Mouse (Mus musculus) heart, embryonic 14.5 days (tissue): Measurements from ENCODE around the gene Hist1h4c. TPM values are rescaled to one million over a fixed set of nuclear protein-coding genes. Genes with fewer than 3 reads are reported as not detected.
"Not testable (repeated sequence)": the region's sequence is repeated elsewhere in the genome, so short reads cannot be mapped to it uniquely, and the experiment has no call there.

ENCODE experiments used
- ATAC-seq: fragments of 200-750 bp; cut with Nextera tagmentation; 2 replicates; pipeline ENCODE4 v1.8.0; 2017; ENCODE audit warnings: low read depth, moderate TSS enrichment; ENCODE audit not compliant: insufficient number of reproducible peaks, insufficient read depth, low FRiP score
- H3K27ac ChIP-seq, 2 experiments: fragments of 200-500 bp in 1 of 2; fragments of 300-500 bp in 1 of 2; sonication (generic) in 1 of 2; replicated peaks in 1 of 2; 2 replicates each; pipeline ENCODE4 v1.5.1; 2012 to 2014; ENCODE audit warnings: low read depth in 2 of 2, low read length in 2 of 2, control low read depth in 1 of 2, mild to moderate bottlenecking in 1 of 2, mixed read lengths in 1 of 2; ENCODE audit not compliant: control insufficient read depth in 1 of 2, insufficient read depth in 1 of 2
- H3K27me3 ChIP-seq: fragments of 300-500 bp; sonication (generic); 2 replicates; pipeline ENCODE4 v1.6.1; 2014; ENCODE audit warnings: mild to moderate bottlenecking, low read length, control low read depth; ENCODE audit not compliant: control insufficient read depth, insufficient read depth
- H3K36me3 ChIP-seq: fragments of 300-500 bp; sonication (generic); 2 replicates; pipeline ENCODE4 v1.6.1; 2014; ENCODE audit warnings: mild to moderate bottlenecking, control low read depth, low read length, mixed read lengths; ENCODE audit not compliant: control insufficient read depth, insufficient read depth
- H3K4me1 ChIP-seq, 2 experiments: fragments of 200-500 bp in 1 of 2; fragments of 300-500 bp in 1 of 2; sonication (generic) in 1 of 2; 2 replicates each; pipeline ENCODE4 v1.6.1; 2012 to 2014; ENCODE audit warnings: low read length in 2 of 2, control low read depth in 1 of 2, mixed read lengths in 1 of 2; ENCODE audit not compliant: control insufficient read depth in 2 of 2, insufficient read depth in 2 of 2
- H3K4me2 ChIP-seq: fragments of 300-500 bp; sonication (generic); 2 replicates; pipeline ENCODE4 v1.6.1; 2014; ENCODE audit warnings: mild to moderate bottlenecking, low read length
- H3K4me3 ChIP-seq, 2 experiments: fragments of 200-500 bp in 1 of 2; fragments of 300-500 bp in 1 of 2; sonication (generic) in 1 of 2; 2 replicates each; pipeline ENCODE4 v1.5.1; 2012 to 2014; ENCODE audit warnings: low read length in 2 of 2, mild to moderate bottlenecking in 2 of 2, control low read depth in 1 of 2, low read depth in 1 of 2, moderate library complexity in 1 of 2; ENCODE audit not compliant: control insufficient read depth in 1 of 2, insufficient read depth in 1 of 2
- H3K9ac ChIP-seq: fragments of 300-500 bp; sonication (generic); 2 replicates; pipeline ENCODE4 v1.6.1; 2014; ENCODE audit warnings: mild to moderate bottlenecking, low read length
- H3K9me3 ChIP-seq: fragments of 300-500 bp; sonication (generic); 2 replicates; pipeline ENCODE4 v1.6.1; 2016; ENCODE audit warnings: low read length, control low read depth; ENCODE audit not compliant: control insufficient read depth
- WGBS: fragments of 180-500 bp; shearing (Covaris S2); extraction: QIAGEN DNeasy Blood & Tissue Kit; methylation state at CpG from one replicate; pipeline ENCODE4 v1.1.7; 2014; 5-methylcytosine and 5-hydroxymethylcytosine counted together
- polyA plus RNA-seq: library from polyadenylated mRNA; unstranded; fragments of >200 nt; fragmentation: Nextera tagmentation; extraction: Ambion mirVana; gene quantifications from 2 replicates; pipeline ENCODE4 v1.2.1, GENCODE M21; 2014

The Hist1h4c gene
- 2.2 and 3.2 TPM in 2 replicates for polyA plus RNA-seq

DNA sequence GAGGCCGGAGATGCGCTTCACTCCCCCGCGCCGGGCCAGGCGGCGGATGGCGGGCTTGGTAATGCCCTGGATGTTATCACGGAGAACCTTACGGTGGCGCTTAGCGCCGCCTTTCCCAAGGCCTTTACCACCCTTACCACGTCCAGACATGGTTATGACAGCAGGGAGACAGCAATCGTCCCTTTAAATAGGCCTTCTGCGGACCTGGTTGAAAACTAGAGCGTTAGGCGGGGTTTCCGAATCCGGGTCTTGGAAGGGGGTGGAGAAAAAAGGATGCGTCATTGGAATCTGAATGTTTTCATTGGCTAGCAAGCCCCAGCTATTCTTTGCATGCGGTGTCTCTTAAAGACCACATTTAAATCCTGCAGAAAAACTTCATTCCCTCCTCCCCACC lies at the start of gene Hist1h4c:
TSS of gene Hist1h4c (minus strand) at position 155 of the 394 bp plus-strand sequence.
- no peaks in the 10 kb centered on the region for H3K9me3 ChIP-seq
- WGBS, result under 1% methylated on average over 17 of the region's 22 CpGs

DNA sequence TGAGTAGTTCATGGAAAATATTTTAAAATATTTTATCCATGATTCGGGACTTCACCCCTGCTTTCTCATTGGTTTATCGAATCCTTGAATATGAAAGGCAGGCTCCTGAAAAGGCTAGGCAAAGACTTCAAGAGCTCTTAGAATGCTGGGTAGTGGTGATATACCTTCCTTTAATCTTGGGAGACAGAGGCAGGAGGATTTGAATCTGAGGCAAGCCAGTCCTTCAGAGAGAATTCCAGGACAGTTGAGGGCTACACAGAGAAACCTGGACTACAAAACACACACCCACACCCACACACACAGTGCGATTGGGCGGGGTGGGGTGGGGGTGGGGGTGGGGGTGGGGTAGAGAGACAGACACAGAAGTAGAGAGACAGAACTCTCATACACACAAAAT lies 49.6 kb upstream of the Hist1h4c start:
- H3K4me1 ChIP-seq, result peaks cover 0 to 27% of the 10 kb centered on the region in 2 experiments; a peak in 2 of 4 replicates
- no peak for ATAC-seq
- peak overlapping the region; percentile 67 for H3K9ac ChIP-seq
- no peaks in the 10 kb centered on the region for H3K27me3 ChIP-seq
- WGBS, result 8% methylated on average over 4 of the region's 4 CpGs
- peak overlapping the region; percentile 77 for H3K4me2 ChIP-seq
- no peaks in the 10 kb centered on the region for H3K36me3 ChIP-seq
- no peak overlapping the region; a peak in 1 of 4 replicates for H3K4me3 ChIP-seq
- H3K27ac ChIP-seq, result peak overlapping the region; percentile 49 to 99; a peak in 3 of 4 replicates
- H3K9me3 ChIP-seq, result no peaks in the 10 kb centered on the region

More for the DNA sequence above, at the start of gene Hist1h4c:
- Histone ChIP-seq H3K4me2 (peak within 1 kb of the TSS; percentile 83), H3K4me1 (peaks cover 4 to 7% of the 10 kb centered on the region in 2 experiments; a peak in 2 of 4 replicates), H3K27me3 (no peaks in the 10 kb centered on the region), H3K4me3 (peak within 1 kb of the TSS; percentile 47 to 52), H3K9ac (peak within 1 kb of the TSS; percentile 80), H3K36me3 (no peaks in the 10 kb centered on the region), H3K27ac (peak within 1 kb of the TSS; percentile 91 to 92)
- peak; percentile 92 for ATAC-seq

DNA sequence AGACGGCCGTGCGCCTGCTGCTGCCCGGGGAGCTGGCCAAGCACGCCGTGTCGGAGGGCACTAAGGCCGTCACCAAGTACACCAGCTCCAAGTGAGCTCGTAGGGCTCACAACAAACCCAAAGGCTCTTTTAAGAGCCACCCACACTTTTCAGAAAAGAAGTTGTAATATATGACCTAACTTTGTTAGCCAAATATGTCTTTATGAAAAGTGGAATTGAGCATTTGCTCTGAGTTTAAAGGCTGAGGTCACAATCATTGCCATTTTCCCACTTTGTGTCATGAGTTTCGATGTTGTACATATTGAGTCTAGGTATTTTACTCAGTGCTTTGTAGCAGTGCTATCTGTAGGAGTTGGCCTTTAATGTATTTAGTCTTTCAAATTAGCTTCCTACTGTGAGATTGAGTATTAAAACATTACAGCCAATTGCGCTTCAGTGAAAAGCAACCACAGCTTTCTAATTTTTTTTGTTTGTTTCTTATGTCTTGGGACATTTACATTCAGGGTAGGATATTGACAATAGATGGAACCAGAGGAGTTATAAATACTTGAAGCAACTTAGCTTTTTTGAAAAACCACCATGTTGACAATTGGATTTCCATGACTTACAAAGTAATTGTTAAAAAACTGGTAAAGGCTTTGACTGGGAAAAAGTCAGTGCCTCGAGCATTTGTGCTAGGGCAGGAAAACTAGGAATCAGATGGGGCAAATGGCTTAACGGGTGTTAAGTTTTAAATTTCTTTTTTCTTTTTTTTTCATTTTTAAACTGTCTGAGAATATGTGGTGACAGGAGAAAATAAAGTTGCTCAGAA lies 49.0 kb upstream of the Hist1h4c start:
- H3K4me3 ChIP-seq, result peak overlapping the region; percentile 32 to 38
- WGBS, result 7% methylated on average over 11 of the region's 13 CpGs
- no peak for ATAC-seq
- H3K27ac ChIP-seq, result peak overlapping the region; percentile 92 to 99
- peaks cover 0 to 24% of the 10 kb centered on the region in 2 experiments; a peak in 2 of 4 replicates for H3K4me1 ChIP-seq
- H3K27me3 ChIP-seq, result no peaks in the 10 kb centered on the region
- H3K9me3 ChIP-seq, result no peaks in the 10 kb centered on the region
- H3K4me2 ChIP-seq, result peak overlapping the region; percentile 77
- peak overlapping the region; percentile 67 for H3K9ac ChIP-seq
- no peaks in the 10 kb centered on the region for H3K36me3 ChIP-seq

- WGBS, result under 1% methylated on average over 39 of the region's 58 CpGs
- peak; percentile 87 for ATAC-seq
- peak within 1 kb of the TSS; percentile 81 for H3K9ac ChIP-seq
- H3K27me3 ChIP-seq, H3K9me3 ChIP-seq, H3K36me3 ChIP-seq: not testable (repeated sequence)
- peak within 1 kb of the TSS; percentile 38 to 60 for H3K4me3 ChIP-seq
- H3K4me2 ChIP-seq, result peak within 1 kb of the TSS; percentile 77
- peak within 1 kb of the TSS; percentile 99 to 100 for H3K27ac ChIP-seq
- H3K4me1 ChIP-seq, result peaks cover 0 to 25% of the 10 kb centered on the region in 2 experiments; a peak in 2 of 4 replicates
These were observed 48.2 kb upstream of the Hist1h4c start, which contains the start of gene Hist1h2bb for GRCm38 (mm10) chr13:23746201-23747080. Gene Hist1h2bb (plus strand): TSS chr13:23746734.

DNA sequence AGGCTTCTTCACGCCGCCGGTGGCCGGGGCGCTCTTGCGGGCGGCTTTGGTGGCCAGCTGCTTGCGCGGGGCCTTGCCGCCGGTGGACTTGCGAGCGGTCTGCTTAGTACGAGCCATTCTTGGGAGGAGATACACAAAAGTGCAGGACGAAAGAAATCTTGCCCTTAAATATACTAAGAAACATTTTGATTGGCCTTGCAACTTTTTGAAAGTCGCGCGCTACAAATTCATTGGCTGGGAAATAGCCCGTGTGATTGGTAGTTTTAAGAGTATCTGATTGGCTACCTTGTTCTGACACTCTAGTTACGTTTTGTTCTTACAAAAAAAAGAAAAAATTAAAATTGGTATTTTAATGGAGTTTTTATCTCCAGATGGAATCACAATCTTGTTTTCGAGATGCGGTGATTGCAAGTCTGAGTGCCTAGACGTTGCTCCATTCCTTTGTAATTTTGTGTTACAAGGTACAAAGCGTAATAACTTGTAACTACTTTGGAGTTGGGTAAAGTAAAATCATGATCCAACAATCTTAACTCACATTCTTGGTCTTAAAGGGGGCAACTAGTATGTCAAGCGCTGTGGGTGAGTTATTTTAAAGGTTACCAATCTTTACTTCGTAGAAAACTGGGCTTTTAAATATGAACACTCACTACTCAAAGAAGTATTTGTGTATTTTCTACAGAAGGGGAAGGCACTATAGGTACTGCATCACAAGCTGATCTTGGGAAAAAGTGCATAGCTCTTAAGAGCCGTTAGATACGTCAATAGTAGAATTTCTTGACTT lies 47.3 kb upstream of the Hist1h4c start, which contains the start of gene Hist1h3c:
TSS of gene Hist1h3c (minus strand) at position 222 of the 781 bp plus-strand sequence.
- peak within 1 kb of the TSS; percentile 38 to 60 for H3K4me3 ChIP-seq
- no peaks in the 10 kb centered on the region for H3K36me3 ChIP-seq
- H3K9ac ChIP-seq, result peak within 1 kb of the TSS; percentile 81
- no peaks in the 10 kb centered on the region for H3K9me3 ChIP-seq
- no peaks in the 10 kb centered on the region for H3K27me3 ChIP-seq
- WGBS, result 1% methylated on average over 23 of the region's 28 CpGs
- H3K4me2 ChIP-seq, result peak within 1 kb of the TSS; percentile 77
- H3K4me1 ChIP-seq, result peaks cover 0 to 29% of the 10 kb centered on the region in 2 experiments; a peak in 2 of 4 replicates
- H3K27ac ChIP-seq, result peak within 1 kb of the TSS; percentile 99 to 100
- ATAC-seq, result no peak

- Histone ChIP-seq H3K9ac (peak overlapping the region; percentile 74), H3K4me1 (peaks cover 0 to 32% of the 10 kb centered on the region in 2 experiments; a peak in 2 of 4 replicates), H3K4me2 (peak overlapping the region; percentile 77), H3K27me3 (no peaks in the 10 kb centered on the region), H3K4me3 (peak overlapping the region; percentile 38 to 51), H3K9me3 (no peaks in the 10 kb centered on the region), H3K36me3 (no peaks in the 10 kb centered on the region), H3K27ac (peak overlapping the region; percentile 70 to 99)
- WGBS, result 2% methylated on average over 13 of the region's 36 CpGs
- ATAC-seq, result no peak
These were observed 46.4 kb upstream of the Hist1h4c start for GRCm38 (mm10) chr13:23744421-23745380.
